Mouse (Mus musculus) neural tube, embryonic 14.5 days (tissue): ENCODE results near the gene Slc35d2. TPM values are rescaled to one million over a fixed set of nuclear protein-coding genes. Genes with fewer than 3 reads are reported as not detected.

Experiments used
- ATAC-seq: fragments of 200-750 bp; cut with Nextera tagmentation; 2 replicates; pipeline ENCODE4 v1.8.0; 2017; ENCODE audit warnings: low read depth, mild to moderate bottlenecking, moderate TSS enrichment, moderate library complexity
- H3K27ac ChIP-seq: fragments of 300-500 bp; sonication (generic); 2 replicates; pipeline ENCODE4 v1.5.1; 2014; ENCODE audit warnings: low read depth, mild to moderate bottlenecking, control low read depth, low read length, moderate library complexity, mixed read lengths
- H3K27me3 ChIP-seq: fragments of 300-500 bp; sonication (generic); 2 replicates; pipeline ENCODE4 v1.6.1; 2014; ENCODE audit warnings: low read length; ENCODE audit not compliant: control insufficient read depth, insufficient read depth
- H3K36me3 ChIP-seq: fragments of 300-500 bp; sonication (generic); 2 replicates; pipeline ENCODE4 v1.6.1; 2014; ENCODE audit warnings: low read length, mixed read lengths; ENCODE audit not compliant: control insufficient read depth, insufficient read depth
- H3K4me1 ChIP-seq: fragments of 300-500 bp; sonication (generic); 2 replicates; pipeline ENCODE4 v1.6.1; 2014; ENCODE audit warnings: low read length; ENCODE audit not compliant: control insufficient read depth, insufficient read depth
- H3K4me2 ChIP-seq: fragments of 300-500 bp; sonication (generic); 2 replicates; pipeline ENCODE4 v1.6.1; 2014; ENCODE audit warnings: mild to moderate bottlenecking, low read depth, low read length, control low read depth
- H3K4me3 ChIP-seq: fragments of 300-500 bp; sonication (generic); 2 replicates; pipeline ENCODE4 v1.5.1; 2014; ENCODE audit warnings: low read depth, low read length, control low read depth, mixed read lengths
- H3K9ac ChIP-seq: fragments of 300-500 bp; sonication (generic); replicated peaks from 2 replicates; pipeline ENCODE4 v1.6.1; 2014; ENCODE audit warnings: low read depth, mild to moderate bottlenecking, control low read depth, low read length, mixed read lengths
- H3K9me3 ChIP-seq: fragments of 300-500 bp; sonication (generic); 2 replicates; pipeline ENCODE4 v1.6.1; 2016; ENCODE audit warnings: low read length; ENCODE audit not compliant: control insufficient read depth
- WGBS: fragments of 180-500 bp; shearing (Covaris S2); extraction: QIAGEN DNeasy Blood & Tissue Kit; methylation state at CpG from one replicate; pipeline ENCODE4 v1.1.7; 2014; 5-methylcytosine and 5-hydroxymethylcytosine counted together
- polyA plus RNA-seq: library from polyadenylated mRNA; unstranded; fragments of >200 nt; fragmentation: Nextera tagmentation; extraction: Ambion mirVana; gene quantifications from 2 replicates; pipeline ENCODE4 v1.2.1, GENCODE M21; 2014

The Slc35d2 gene
- polyA plus RNA-seq, 1 experiment from 2014 or later: 0.92 TPM

DNA sequence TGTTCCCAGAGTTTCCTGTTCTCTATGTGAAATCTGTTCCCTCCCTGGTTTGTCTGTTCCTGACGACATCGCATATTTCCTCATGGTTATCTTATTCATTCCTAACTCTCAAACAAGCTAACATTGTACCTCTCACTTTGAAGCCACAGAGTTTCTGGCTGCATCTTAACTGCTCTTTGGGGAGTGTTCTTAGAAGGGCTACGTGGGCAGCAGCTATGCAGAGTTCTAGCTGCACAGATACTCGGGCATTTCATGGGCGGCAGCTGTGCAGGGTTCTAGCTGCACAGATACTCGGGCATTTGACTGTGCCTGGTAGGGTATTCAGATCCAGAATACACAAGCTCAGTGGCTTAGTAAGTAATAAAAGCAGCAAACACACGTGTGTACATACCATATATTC, 41.1 kb downstream of the Slc35d2 start:
- no peak overlapping the region for H3K9ac ChIP-seq
- no peak for ATAC-seq
- 83% methylated on average over 7 of the region's 7 CpGs for WGBS
- no peaks in the 10 kb centered on the region for H3K27me3 ChIP-seq
- H3K27ac ChIP-seq: no peak overlapping the region
- no peaks in the 10 kb centered on the region for H3K4me1 ChIP-seq
- no peak overlapping the region for H3K4me3 ChIP-seq
- H3K9me3 ChIP-seq: no peaks in the 10 kb centered on the region
- H3K36me3 ChIP-seq: no peaks in the 10 kb centered on the region
- no peak overlapping the region for H3K4me2 ChIP-seq

DNA sequence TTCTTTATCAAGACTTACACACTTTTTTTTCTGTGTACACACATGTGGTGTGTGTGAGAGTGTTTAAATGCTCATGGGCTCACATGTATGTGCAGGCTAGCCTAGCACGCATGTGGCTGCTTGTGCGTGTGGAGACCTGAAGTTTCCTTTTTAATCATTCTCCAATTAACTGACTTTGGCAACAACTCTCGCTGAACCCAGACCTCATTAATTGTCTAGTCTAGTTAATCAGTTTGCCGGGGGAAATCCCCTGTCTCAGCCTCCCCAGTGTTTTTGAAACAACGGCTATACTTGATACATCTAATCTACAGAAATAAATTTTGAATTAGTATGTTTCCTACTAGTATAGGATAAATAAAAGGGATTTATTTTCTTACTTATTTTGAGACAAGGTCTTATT, 43.1 kb downstream of the Slc35d2 start:
- ATAC-seq: no peak
- no peak overlapping the region for H3K4me2 ChIP-seq
- H3K27me3 ChIP-seq: no peaks in the 10 kb centered on the region
- H3K4me3 ChIP-seq: no peak overlapping the region
- H3K36me3 ChIP-seq: no peaks in the 10 kb centered on the region
- H3K9ac ChIP-seq: no peak overlapping the region
- no peaks in the 10 kb centered on the region for H3K9me3 ChIP-seq
- H3K4me1 ChIP-seq: 0 out of 2 replicates have a peak, but pooled peaks cover 7% of the 10 kb centered on the region
- H3K27ac ChIP-seq: no peak overlapping the region
- 87% methylated on average over 5 of the region's 5 CpGs for WGBS

DNA sequence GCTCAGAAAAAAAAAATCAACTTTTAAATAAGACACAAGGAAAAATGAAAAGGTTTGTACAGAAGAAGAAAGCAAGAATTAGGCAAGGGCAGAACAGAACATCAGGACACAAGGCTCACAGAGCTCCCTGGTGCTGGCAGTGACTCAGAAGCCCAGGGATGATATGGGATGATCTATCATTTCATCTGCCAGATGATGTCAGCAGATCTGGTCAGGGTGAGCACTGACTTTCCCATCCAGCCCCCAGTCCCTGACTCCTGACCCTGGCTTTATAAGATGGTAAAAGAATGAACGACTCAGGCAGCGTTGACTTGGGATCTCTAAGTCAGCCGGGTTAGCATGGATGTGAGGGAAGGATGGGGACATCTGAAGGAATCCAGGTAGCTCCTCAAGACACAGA, 45.8 kb downstream of the Slc35d2 start:
- 0 out of 2 replicates have a peak, but pooled peaks cover 9% of the 10 kb centered on the region for H3K4me1 ChIP-seq
- no peaks in the 10 kb centered on the region for H3K27me3 ChIP-seq
- no peak overlapping the region for H3K27ac ChIP-seq
- 91% methylated on average over 3 of the region's 3 CpGs for WGBS
- H3K4me3 ChIP-seq: no peak overlapping the region
- H3K36me3 ChIP-seq: no peaks in the 10 kb centered on the region
- ATAC-seq: no peak
- H3K9ac ChIP-seq: no peak overlapping the region
- no peaks in the 10 kb centered on the region for H3K9me3 ChIP-seq
- no peak overlapping the region for H3K4me2 ChIP-seq

DNA sequence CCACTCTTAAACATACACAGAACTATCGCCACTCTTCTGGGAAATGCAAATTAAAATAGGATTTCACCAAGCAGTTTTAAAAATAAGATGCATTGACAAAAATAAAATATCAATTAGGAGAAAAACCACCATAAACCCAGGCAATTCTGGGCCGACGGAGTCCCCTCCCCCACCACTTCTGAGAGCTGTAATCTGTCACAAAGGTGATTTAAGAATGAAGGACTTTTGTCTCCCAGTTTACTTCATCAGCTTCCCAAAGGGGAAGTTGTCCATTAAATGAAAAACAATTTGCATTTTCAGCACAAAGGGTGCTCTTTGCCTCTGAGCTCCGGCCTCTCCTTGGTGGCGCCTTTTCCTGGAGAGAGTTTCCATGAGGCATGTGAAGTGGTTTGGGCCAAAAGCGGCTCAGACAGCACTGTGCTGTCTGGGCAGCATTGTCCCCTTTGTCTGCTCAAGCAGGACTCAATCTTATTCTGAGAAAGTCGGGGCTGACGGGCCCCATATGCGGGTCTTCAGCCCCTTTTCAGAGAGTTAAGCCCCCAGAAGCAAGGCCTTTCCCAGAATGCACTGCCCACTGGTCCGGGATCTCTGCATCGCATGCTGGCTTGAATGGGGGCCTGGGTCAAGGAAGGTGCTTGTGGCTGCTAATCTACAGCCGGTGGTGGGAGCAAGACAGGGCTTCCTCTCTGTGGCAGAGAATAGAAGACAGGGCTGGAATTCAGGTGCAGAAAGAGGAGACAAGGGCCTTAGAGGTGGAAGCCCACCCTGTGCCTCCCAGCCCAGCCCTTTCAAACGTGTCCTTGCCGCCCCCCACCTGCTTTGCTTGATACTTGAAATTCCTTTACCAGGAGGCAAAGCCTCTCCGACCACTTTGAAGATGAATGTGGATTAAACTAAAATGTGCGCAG, 47.9 kb downstream of the Slc35d2 start:
- H3K4me3 ChIP-seq: no peak overlapping the region
- 16% methylated on average over 16 of the region's 16 CpGs for WGBS
- no peaks in the 10 kb centered on the region for H3K9me3 ChIP-seq
- H3K9ac ChIP-seq: no peak overlapping the region
- 0 out of 2 replicates have a peak, but pooled peaks cover 9% of the 10 kb centered on the region for H3K4me1 ChIP-seq
- 0 out of 2 replicates have a peak overlapping the region, but pooled peaks have one; percentile 35 for H3K27ac ChIP-seq
- peak; percentile 80 for ATAC-seq
- H3K27me3 ChIP-seq: no peaks in the 10 kb centered on the region
- no peaks in the 10 kb centered on the region for H3K36me3 ChIP-seq
- H3K4me2 ChIP-seq: no peak overlapping the region

- no peak overlapping the region for H3K4me3 ChIP-seq
- 0 out of 2 replicates have a peak, but pooled peaks cover 9% of the 10 kb centered on the region for H3K4me1 ChIP-seq
- no peak overlapping the region for H3K4me2 ChIP-seq
- no peak overlapping the region for H3K27ac ChIP-seq
- no peak overlapping the region for H3K9ac ChIP-seq
- H3K9me3 ChIP-seq: no peaks in the 10 kb centered on the region
- H3K27me3 ChIP-seq: no peaks in the 10 kb centered on the region
- no peaks in the 10 kb centered on the region for H3K36me3 ChIP-seq
- 93% methylated on average over 5 of the region's 5 CpGs for WGBS
- no peak for ATAC-seq
These were observed 51.6 kb downstream of the Slc35d2 start for GRCm38 (mm10) chr13:64077591-64077990.

DNA sequence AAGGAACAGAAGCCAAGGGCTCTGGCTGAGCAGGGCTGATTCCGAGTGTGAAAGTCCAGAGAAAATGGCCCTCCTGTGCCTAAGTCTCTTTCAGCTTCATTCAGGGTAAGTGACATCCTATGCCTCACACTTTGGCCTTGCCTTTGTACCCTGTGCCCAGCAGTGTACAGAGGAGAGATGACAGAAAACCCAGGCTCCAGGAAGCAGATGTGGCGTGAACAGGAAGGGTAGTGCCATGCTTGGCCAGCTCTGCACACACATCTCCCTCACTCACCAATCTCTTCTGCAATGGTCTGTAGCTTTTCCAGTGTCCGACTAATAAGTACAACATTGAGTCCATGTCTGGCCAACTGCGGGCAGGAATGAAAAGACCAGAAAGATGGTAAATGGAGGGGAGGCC, 53.1 kb downstream of the Slc35d2 start:
- no peak for ATAC-seq
- Histone ChIP-seq H3K4me3 (no peak overlapping the region), H3K9ac (no peak overlapping the region), H3K9me3 (no peaks in the 10 kb centered on the region), H3K4me2 (no peak overlapping the region), H3K27me3 (no peaks in the 10 kb centered on the region), H3K27ac (no peak overlapping the region), H3K36me3 (no peaks in the 10 kb centered on the region), H3K4me1 (0 out of 2 replicates have a peak, but pooled peaks cover 2% of the 10 kb centered on the region)
- WGBS: 91% methylated on average over 4 of the region's 4 CpGs

DNA sequence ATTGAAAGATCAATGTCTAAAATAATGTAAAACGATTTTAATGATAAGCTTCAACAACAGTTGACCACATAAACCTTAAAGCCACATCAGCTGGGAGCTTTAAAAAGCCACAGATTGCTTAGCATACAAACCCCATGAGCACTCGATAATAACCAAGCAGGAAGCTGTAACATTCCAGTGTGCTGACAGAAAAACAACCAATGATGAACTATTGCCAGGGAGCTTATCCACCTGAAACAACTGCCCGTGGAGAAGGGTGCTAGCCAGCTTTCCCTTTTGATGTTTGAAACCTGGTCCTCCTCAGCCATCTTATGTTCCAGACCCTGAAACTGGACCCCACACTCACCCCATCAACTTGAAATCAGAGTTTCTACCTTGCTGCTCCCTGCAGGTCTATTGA, 62.5 kb downstream of the Slc35d2 start:
- Histone ChIP-seq H3K27ac (no peak overlapping the region), H3K4me2 (no peak overlapping the region), H3K27me3 (no peaks in the 10 kb centered on the region), H3K36me3 (no peaks in the 10 kb centered on the region), H3K9ac (no peak overlapping the region), H3K4me1 (no peaks in the 10 kb centered on the region), H3K9me3 (no peaks in the 10 kb centered on the region), H3K4me3 (no peak overlapping the region)
- WGBS: 64% methylated on average over 3 of the region's 3 CpGs
- no peak for ATAC-seq

GRCm38 (mm10) chr13:64064276-64064675, 64.9 kb downstream of the Slc35d2 start:
- Histone ChIP-seq H3K9me3 (no peaks in the 10 kb centered on the region), H3K27ac (no peak overlapping the region), H3K4me1 (no peaks in the 10 kb centered on the region), H3K27me3 (no peaks in the 10 kb centered on the region), H3K9ac (no peak overlapping the region), H3K4me3 (no peak overlapping the region), H3K36me3 (no peaks in the 10 kb centered on the region), H3K4me2 (no peak overlapping the region)
- no peak for ATAC-seq

DNA sequence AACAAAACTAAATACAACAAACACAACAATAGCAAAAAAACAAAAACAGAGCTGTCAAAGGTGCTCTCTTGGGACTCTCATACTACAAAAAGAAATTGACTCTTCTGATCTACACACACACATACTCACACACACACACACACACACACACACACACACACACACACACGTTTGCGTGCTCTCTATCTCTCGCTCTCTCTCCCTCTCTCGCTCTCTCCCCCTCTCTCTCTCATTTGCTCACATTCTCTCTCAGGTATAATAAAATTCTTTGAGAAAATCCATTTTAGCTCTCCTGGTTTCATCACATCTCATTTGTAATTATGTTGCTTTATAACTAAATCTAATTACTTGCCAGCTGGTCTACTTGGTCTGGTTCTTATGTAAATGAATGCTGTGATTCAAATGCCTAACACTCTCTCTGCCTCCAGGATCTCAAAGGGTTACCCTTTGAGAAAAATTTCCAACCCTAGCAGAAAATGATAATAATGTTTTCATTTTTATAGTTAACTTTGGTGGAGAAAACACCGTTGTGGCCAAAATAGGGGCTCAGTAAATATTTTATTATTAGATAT, 68.1 kb downstream of the Slc35d2 start:
- H3K9ac ChIP-seq: no peak overlapping the region
- WGBS: 41% methylated on average over 5 of the region's 5 CpGs
- no peak overlapping the region for H3K4me2 ChIP-seq
- H3K27ac ChIP-seq: no peak overlapping the region
- no peak overlapping the region for H3K4me3 ChIP-seq
- no peaks in the 10 kb centered on the region for H3K27me3 ChIP-seq
- H3K4me1 ChIP-seq: no peaks in the 10 kb centered on the region
- H3K36me3 ChIP-seq: no peaks in the 10 kb centered on the region
- no peaks in the 10 kb centered on the region for H3K9me3 ChIP-seq
- ATAC-seq: peak; percentile 69; the same call in 1 of the 2 replicates
